Mouse (Mus musculus): ENCODE measurements around the gene Elmsan1.
A peak's percentile ranks its signal among the peaks of the same experiment; 100 is the strongest.

The Elmsan1 gene

DNA sequence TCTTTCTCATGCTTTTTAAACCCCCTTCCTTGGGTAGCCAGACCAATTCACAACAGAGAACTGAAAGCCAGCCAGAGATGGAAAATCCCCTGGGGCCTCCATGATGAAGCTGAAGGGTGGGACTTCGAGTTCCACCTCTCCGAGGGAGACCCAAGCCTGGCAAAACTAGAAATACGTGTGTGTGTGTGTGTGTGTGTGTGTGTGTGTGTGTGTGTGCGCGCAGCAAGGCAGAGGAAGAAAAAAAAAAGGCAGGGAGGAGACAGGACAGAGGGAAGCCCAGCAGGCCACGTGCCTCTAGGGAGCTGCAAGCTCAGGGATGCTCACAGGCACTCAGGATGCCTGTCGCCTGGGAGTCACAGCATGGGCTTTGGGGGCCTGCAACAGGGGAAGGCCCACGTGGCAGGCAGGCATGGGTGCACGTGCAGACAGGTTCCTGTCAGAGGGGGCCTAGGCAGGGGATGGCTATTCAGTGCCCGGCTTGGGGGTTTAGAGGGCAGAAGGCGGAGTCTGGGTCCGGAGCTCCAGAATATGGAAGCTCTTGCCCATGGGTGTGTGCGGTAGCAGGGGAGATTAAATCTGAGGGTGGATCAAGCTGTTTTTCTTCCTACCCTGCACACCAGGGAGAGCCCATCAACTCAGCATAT lies 42.4 kb downstream of the Elmsan1 start:
- no peak for DNase-seq (ENCODE audit: low spot score in 2 of 2)

DNA sequence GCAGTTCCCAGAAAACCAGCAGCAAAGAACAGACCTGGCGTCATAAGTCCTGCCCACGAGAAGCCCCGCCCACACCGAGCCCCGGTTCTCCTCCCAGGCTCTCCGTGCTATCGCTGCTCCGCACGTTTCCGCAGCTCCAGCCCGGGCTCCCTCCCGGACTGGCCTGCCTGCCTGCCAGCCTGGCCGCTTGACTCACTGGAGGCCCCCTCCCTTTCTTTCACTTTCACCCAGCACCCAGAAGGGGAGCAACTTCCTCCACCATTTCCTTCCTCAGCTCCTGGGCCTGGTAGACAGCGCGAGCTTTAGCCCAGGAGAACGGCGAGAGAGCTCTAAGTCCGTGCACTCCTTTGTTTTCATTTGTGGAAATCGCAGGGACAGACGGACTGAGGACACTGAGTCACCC lies 43.0 kb downstream of the Elmsan1 start:
- DNase-seq (ENCODE audit: low spot score in 2 of 2): peak; percentile 65 to 77

DNA sequence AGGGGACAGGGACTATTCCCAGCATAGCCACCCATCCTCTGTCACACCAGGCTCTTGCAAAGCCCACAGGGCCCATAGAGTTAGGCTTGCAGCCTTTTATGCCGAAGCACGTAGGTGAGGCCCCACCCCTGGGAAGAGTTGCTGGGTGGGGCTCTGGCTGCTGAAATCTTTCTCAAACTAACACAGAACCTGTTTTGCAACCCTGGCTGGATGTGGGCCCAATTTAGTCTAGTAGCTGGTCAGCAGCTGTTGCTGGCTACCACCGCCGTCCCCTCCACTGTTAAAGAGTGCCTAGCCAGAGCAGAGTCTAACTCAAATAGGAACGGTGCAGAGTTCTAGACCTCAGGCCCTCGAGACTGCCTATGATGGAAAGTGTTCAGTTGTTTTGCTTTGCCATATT lies 43.8 kb downstream of the Elmsan1 start:
- no peak for DNase-seq (ENCODE audit: low spot score in 2 of 2)

DNA sequence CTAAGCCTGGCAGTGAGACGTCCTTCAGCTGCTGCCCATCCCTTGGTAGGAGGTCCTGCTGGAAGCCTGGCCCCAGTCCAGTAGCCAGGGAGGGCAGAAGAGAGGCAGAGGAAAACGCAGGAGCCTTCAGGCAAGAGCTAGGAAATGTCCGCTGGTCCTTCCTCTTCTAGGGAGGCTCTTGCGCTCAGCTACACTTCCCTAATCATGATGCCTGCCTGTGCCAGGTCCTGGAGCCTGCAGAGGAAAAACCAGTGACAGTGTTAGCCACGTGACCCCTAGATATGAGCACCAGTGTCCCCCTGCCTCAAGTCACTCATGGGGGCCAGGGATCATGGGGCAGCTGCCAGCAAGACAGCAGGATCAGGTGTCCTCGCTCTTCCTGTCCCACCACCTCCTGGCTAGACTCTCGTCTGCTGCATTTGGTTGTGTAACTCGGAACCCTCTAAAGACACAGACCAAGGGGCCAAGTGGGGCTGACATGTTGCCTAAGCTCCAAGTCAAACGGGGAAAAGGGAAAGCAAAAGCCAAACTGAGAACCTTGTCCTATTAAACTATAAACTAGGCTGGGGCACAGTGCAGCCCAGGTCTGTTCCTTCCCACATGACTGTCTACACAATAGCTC lies 44.4 kb downstream of the Elmsan1 start:
- DNase-seq (ENCODE audit: low spot score in 2 of 2): no peak

DNA sequence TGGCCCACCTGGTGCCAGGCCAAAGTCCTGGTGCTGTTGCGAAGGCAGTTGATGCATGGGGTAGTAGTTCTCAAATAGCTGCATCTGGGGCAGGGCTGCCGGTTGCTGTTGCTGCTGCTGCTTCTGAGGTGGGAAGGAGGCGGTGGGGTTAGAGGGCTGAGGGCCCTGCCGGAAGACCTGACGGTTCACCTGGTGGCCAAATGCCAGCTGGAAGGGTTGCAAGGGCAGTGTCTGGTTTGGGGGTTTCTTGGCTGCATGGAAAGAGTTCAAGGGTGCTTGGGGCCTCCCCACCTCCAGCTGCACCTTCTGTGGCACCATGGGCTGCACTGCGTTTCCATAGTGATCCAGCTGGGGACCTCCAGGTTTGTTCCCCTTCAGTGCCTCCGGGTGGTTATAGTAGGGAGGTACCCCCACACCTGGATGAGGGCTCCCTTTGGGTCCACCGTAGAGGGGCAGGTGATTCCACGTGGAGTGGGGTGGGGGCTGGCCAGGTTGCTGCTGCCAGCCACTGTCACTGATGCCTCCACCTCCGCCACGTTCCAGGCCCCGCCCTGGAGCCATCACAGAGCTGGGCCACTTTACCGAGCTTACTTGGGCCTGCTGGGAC lies 45.3 kb downstream of the Elmsan1 start:
- no peak for DNase-seq (ENCODE audit: low spot score in 2 of 2)

DNA sequence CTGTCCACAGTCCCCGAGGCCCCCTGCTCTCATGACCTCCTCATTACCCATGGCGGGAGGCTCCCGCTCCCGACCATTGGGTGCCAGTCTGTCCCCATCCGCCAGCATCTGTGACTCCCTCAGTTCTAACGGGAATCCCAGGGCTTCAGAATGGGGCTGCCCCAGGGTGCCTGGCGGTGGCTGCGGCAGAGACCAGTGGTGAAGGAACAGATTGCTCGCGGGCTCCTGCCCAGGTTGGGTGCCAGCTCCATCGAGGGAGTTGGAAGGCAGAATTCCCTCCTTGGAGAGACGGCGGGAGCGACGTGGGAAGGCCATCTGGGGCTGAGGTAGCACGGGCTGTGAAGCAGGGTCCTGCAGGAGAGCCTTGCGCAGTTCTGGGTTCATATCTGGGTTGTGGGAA lies 45.8 kb downstream of the Elmsan1 start:
- no peak for DNase-seq (ENCODE audit: low spot score in 2 of 2)

DNA sequence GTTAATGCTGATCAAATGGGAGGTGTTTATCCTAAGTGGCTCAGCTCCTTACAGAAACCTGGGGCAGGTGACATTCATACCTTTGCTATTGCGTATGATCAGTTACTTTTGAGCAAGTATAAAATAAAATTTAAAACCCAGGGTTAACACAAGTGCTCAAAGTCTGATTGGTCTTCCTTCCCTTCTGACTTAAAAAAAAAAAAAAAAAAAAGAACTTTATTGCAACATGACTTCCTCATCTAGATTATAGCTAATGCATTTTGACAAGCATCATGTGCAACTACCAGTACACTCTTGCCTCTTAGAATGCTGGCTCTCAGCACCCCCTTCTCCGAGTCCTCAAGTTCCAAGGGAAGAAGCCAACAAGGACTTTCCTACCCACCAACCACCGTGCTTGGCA lies 46.5 kb downstream of the Elmsan1 start:
- DNase-seq (ENCODE audit: low spot score in 2 of 2): no peak

DNA sequence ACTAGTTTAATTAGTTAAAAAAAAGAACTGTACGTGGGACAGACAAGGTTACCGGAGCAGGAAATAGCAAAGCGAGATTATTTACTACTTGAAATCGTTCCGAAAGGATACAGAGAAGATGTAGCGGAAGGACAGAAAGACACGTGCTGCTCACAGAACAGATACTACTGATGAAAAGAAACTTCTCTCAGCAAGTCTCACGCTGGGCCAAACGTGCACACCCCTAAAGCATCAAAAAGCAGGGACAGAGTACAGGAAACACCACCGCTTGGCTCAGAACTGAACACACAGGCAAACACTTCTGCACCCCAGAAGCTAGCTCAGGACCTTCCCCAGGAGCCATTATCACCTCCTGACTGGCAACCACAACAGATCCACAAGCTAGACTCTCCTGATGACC lies 48.1 kb downstream of the Elmsan1 start:
- DNase-seq (ENCODE audit: low spot score in 2 of 2): no peak

DNA sequence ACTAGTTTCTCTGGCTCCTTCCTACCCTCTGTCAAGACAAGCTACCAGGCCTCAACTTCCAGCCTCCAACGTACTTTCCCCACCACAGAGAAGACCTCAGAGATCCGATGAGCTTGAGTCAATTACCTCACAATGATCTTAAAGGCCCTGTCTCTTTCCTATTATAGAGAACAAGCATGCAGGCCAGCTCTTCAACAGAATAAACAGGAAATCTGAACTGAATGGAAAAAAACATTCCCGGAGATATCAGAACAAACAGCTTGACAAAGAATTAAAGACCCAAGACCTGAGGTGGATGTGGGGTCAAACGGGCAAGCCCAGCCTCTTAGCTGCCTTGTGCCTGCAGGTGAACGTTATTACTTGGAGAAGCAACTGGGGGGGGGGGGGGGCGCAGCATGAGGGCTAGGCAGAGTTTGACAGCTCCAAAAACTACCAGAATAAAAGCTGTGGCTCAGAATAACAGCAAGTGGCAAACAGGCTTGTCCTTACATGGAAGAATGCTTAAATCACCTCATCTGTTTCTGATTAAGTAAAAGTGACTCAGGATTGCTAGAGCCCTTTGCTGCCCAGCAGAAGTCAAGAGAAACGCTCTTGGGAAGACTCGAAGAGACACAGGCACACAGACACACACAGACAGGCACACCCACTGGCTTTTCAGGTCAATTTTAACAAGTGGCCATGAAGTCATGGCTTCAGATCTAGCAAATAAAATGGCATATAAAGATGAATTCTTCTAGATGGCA lies 52.9 kb downstream of the Elmsan1 start:
- no peak for DNase-seq (ENCODE audit: low spot score in 2 of 2)

DNA sequence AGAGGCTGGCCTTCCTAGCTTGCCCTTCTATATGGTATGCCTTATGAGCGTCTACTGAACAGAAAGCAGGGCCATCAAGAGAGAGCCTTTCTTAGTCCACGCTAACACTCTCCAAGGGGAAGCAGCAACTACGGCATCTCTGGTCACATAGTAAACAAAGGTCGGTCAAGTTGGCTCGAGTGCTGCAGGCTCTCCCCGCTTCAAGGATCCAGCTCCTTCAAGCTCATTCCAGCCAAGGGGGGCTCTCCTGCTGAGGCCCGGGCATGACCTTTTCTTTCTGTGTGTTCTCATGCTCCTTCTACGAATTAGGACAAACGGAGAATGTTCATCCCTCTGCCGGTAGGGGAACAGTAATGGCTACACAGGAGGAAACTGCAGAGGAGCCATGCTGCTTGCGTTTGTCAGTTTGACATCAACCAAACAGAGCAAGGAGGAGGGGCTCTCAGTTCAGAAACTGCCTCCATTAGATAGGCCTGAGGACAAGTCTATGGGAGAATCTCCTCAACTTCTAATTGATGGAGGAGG lies 55.0 kb downstream of the Elmsan1 start:
- DNase-seq (ENCODE audit: low spot score in 2 of 2): no peak

DNA sequence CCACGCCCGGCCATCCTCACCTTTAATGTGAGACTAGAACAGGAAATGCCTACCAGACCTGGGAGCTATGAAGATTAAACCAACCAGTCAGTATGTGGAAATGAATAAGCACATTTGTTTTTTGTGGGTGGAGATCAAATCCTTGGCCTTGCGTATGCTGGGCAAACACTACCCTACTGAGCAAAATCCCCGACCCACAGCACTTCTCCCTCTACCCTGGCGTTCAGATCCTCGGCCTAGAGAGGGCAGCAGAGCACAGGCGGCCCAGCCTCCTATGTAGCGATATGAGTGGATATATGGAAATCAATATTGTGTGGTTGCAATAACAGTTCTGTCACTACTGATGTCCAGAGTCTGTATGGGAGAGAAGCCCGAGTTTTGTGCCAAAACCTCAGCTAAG lies 55.5 kb downstream of the Elmsan1 start:
- DNase-seq (ENCODE audit: low spot score in 2 of 2): no peak

DNA sequence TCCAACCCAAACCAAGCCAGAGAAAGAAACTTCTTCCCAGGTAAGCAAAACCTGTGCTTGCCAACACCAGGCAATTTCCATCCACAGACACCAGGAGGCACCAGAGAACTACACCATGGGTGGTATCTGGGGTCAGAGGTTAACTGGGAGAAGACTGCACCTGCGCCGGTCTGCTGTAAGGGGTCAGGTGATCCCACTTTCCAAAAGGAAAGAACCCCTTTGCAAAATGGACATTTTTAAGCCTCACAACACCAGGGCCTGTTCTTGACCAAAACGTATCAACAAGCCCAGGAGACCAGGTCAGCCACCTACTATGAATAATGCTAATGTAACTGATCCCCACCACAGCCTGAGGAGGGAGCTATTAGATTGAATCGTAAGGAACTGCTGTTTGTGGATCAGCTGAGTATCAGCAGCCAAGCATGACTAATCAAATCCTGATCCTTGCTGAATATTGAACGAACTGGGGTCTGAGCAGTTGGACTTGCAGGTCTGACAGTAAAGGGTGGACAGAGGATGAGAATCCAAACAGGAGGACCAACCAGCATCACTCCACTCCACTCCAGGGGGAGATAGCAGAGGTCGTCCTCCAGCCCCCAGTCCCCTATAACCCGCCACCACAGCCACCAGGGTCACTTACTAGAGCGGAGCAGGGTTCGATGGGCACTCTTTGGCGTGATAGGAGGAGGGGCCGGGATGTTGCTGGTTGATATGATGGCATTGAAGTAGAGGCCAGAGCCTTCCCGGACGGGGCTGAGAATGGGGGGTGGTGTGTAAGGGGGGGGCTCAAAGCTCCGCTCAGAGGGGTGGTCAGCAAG lies 56.9 kb downstream of the Elmsan1 start:
- DNase-seq (ENCODE audit: low spot score in 2 of 2): no peak

DNA sequence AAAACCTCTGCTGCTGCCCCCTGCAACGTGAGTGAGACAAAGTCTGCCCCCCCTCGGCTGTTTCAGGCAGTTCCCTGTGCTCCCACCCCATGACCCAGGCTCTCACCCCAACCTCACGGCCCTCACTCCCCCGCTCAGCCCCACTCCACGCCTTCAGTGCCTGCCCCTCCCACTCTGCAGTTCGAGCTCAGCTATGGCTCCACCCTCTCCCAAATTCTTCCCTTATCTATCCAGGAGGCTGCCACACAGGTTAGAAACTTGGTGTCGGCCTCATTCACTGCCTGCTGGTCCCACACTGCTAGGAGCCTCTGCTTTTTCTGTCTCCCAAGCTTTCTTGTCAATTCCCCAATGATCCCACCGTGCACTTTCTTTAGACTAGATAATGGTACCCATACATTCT lies 57.6 kb downstream of the Elmsan1 start:
- DNase-seq (ENCODE audit: low spot score in 2 of 2): no peak

DNA sequence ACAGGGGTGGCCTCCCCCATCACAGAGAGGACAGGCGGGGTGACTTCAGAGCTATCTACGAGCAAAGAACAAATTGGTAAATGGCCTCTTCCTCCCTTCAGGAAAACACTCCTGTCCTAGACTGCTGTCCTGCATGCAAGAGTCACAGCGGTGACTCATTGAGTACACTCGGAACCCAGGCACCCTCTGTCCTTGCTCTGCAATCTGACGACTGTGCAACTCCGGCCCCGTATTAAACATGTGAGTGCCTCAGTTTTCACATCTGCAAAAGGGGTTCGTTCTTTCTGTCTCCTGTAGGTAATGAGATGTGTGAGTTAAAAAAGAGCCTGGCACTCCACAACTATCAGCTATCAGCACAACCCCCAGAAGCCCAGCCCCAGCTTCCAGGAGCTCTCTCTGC lies 58.2 kb downstream of the Elmsan1 start:
- DNase-seq (ENCODE audit: low spot score in 2 of 2): no peak

DNA sequence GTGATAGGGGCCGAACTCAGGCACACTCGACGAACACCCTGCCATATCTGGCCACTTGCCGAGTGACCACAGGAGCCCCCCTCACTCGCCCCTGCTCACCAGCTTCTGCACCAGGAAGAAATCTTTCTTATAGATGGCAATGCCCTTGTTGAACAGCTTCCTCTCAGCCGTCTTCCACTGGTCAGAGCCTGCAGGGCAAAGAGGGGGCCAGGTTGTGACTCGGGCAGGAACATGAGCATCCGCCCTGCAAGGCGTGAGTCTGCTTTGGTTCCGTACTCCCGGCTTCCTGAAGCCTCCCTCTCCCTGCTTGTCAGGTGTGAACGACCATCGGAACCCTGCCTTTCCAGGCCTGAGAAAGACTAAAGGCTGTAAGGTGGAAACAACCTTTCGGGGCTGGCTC lies 60.5 kb downstream of the Elmsan1 start:
- no peak for DNase-seq (ENCODE audit: low spot score in 2 of 2)

DNA sequence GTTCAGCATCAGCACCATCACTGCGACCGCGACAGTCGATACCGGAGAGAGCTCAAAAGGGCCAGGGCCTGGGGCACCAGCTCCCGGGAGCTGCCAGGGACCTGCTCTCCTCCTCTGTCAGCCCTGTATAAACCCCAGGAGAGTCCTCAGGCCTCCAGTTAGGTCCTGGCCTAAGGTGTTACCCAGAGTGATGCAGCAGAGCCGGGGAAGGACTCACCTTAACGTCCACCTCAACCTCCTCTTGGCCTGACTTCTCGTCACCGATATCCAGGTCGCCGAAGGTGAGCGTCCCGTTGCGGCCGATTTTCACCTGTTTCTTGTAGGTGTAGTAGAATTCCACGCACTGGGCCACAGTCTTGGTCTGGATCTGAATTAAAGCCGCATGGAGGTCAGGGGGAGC lies 62.5 kb downstream of the Elmsan1 start:
- DNase-seq (ENCODE audit: low spot score in 2 of 2): no peak

DNA sequence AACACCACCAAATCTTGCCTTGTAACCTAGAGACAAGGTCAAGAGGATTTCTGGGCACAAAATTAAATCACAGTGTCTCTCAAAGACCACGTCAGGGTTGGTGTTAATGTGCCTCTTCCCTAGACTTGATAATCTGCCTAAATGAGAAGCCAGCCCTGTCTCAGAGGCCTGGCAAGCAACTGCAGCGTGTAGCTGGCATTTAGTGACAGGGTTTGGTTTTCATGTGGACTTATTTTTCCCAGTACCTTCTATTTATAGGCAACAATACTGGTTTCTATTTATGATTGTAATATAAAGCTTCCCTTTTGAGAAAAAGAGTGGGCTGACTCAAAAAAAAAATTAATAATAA lies 63.2 kb downstream of the Elmsan1 start:
- no peak for DNase-seq (ENCODE audit: low spot score in 2 of 2)

DNA sequence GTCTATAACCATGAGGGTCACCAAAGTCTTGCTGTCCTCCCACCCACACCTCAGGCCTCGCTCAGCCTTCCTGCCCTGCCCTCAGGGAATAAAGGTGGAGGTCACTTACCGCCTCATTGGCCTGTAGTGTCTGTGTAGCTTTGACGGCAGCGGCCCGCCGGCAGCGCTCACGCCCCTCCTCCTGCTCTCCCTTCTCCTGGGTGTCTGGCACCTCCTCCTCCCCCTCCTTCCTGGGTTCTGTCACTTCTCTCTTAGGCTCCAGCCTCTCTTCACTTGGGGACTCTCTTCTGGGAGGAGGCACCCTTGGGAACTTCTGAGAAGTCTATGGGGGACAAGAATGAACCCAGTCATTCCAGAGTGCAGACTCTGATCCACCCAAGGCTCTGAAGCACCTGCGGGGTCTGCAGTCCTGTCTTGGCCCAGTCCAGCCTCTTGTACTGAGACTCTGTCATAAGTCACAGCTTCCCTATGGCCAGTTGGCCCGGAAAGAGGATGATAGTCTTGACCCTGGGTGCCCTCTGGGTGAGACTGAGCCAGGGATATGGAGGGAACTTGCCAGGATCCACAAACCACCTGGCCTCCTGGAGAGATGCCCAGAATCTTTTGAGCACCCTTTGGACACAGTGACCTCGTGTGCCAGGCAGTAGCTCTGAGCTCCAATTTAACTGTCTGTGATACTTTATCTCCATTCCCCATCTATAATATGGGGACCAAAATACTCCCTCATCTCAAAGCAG lies 63.7 kb downstream of the Elmsan1 start:
- no peak for DNase-seq (ENCODE audit: low spot score in 2 of 2)

DNA sequence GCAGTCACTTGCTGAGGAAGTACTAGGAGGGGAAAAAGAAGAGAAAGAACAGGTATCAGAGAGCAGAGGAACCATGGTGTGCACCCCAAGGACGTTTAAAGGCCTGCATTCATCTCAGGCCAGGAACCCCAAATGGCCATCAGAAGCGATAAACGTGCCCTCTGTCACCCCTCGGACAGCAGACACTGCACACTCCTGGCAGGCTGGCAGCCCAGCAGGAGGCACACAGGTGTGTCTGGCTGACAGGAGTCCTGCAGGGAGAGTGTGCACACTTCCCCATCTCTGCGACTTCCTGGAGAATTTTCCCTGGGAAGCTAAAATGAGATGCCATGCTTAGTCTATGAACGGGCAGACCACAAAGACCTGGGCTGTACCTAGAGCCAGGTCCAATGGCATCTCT lies 65.3 kb downstream of the Elmsan1 start:
- DNase-seq (ENCODE audit: low spot score in 2 of 2): no peak

DNA sequence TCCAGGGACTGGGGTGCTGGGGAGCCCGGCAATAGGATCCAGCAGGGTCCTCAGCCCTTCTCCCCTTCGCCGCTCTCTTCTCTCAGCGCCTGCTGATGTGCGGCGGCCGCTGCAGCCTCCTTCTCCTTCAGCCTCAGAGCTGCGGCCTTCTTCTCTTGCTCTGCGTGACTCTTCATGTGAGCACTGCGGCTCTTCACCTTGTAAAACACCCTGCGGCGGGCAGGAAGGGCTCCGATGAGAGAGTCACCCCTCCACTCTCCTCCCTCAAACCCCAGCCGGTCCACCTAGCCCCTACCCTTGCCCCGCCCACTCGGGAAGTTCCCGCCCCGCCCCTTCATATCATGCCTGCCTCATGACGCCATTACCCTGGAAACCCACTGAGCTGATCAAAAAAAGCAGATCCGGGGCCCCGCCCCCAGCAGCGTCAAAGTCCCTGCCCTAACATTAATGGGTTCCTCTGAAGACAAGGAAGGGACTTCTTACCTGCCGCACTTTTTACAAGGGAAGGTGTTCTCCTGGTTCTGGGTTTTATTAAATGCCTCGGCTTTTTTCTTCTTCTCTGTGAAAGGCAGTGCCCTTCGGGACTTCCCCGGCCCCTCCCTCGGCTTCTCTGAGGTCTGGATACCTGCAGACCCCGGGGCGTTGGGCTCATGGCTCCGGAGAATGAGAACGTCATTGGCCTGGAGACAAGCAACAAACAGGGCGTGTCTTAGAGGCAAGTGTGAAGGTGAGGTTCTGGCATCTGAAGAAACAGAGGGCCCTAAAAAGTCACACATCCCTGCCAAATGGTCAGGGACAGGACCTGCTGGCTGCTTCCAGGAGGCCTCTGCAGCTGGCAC lies 66.1 kb downstream of the Elmsan1 start:
- DNase-seq (ENCODE audit: low spot score in 2 of 2): no peak

Data from frontal cortex, postnatal 14 days (tissue).